Mouse (Mus musculus) ES-E14 (cell line): Measurements from ENCODE around the gene Higd1b.

Source experiments
- HCFC1 ChIP-seq: IDR thresholded peaks from 2 replicates; pipeline ENCODE4 v1.6.1; 2012; ENCODE audit warnings: low read length, inconsistent platforms, borderline replicate concordance; ENCODE audit not compliant: insufficient read depth
- ZNF384 ChIP-seq: IDR thresholded peaks from 2 replicates; pipeline ENCODE4 v1.6.1; 2012; ENCODE audit warnings: low read depth, low read length, inconsistent platforms

DNA sequence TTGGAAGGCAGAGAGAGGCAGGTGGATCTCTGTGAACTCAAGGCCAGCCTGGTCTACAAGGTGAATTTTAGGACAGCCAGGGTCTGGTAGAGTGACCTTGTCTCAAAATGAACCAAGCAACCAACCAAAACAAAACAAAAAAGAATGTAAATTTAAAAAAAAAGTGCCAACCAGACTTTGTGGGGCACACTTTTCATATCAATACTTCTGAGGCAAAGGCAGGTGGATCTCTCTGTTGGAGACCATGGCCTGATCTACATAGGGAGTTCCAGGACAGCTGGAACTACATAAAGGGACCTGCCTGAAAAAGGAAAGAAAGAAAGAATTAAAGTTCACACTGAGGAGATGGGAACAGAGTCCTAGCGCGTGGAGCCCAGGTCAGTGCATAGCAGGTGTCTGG, 9.2 kb upstream of the Higd1b start:
- no peak for TF ChIP-seq HCFC1
- peak; percentile 82 for TF ChIP-seq ZNF384
